Mouse (Mus musculus) heart, embryonic 11.5 days (tissue): ENCODE results near the gene Mien1. TPM values are rescaled to one million over a fixed set of nuclear protein-coding genes. Genes with fewer than 3 reads are reported as not detected.

Experiments used
- ATAC-seq: fragments of 200-750 bp; cut with Nextera tagmentation; replicated peaks from 2 replicates; pipeline ENCODE4 v1.8.0; 2017; ENCODE audit warnings: moderate library complexity; ENCODE audit not compliant: insufficient number of reproducible peaks, low FRiP score, low TSS enrichment
- H3K27ac ChIP-seq: fragments of 300-500 bp; sonication (generic); 2 replicates; pipeline ENCODE4 v1.5.1; 2014; ENCODE audit warnings: mild to moderate bottlenecking, low read depth, low read length
- H3K27me3 ChIP-seq: fragments of 300-500 bp; sonication (generic); 2 replicates; pipeline ENCODE4 v1.6.1; 2014; ENCODE audit warnings: mild to moderate bottlenecking, low read length, mixed read lengths; ENCODE audit not compliant: control insufficient read depth, insufficient read depth
- H3K36me3 ChIP-seq: fragments of 300-500 bp; sonication (generic); 2 replicates; pipeline ENCODE4 v1.6.1; 2014; ENCODE audit warnings: mild to moderate bottlenecking, low read length, moderate library complexity, mixed read lengths; ENCODE audit not compliant: control insufficient read depth, insufficient read depth
- H3K4me1 ChIP-seq: fragments of 300-500 bp; sonication (generic); 2 replicates; pipeline ENCODE4 v1.6.1; 2014; ENCODE audit warnings: low read length; ENCODE audit not compliant: control insufficient read depth, insufficient read depth
- H3K4me2 ChIP-seq: fragments of 300-500 bp; sonication (generic); 2 replicates; pipeline ENCODE4 v1.6.1; 2014; ENCODE audit warnings: mild to moderate bottlenecking, moderate library complexity
- H3K4me3 ChIP-seq: fragments of 300-500 bp; sonication (generic); 2 replicates; pipeline ENCODE4 v1.5.1; 2014; ENCODE audit warnings: low read depth, low read length
- H3K9ac ChIP-seq: fragments of 300-500 bp; sonication (generic); 2 replicates; pipeline ENCODE4 v1.6.1; 2014; ENCODE audit warnings: mild to moderate bottlenecking, low read depth, low read length, moderate library complexity
- H3K9me3 ChIP-seq: fragments of 300-500 bp; sonication (generic); replicated peaks from 2 replicates; pipeline ENCODE4 v1.6.1; 2016; ENCODE audit warnings: low read length; ENCODE audit not compliant: control insufficient read depth
- WGBS: fragments of 180-500 bp; shearing (Covaris S2); extraction: QIAGEN DNeasy Blood & Tissue Kit; methylation state at CpG from one replicate; pipeline ENCODE4 v1.1.7; 2014; ENCODE audit not compliant: insufficient replicate concordance; 5-methylcytosine and 5-hydroxymethylcytosine counted together
- polyA plus RNA-seq: library from polyadenylated mRNA; unstranded; fragments of >200 nt; fragmentation: Nextera tagmentation; extraction: Ambion mirVana; gene quantifications from 2 replicates; pipeline ENCODE4 v1.2.1, GENCODE M21; 2014

Mien1 gene
- polyA plus RNA-seq, 1 experiment from 2014 or later = 107 TPM

DNA sequence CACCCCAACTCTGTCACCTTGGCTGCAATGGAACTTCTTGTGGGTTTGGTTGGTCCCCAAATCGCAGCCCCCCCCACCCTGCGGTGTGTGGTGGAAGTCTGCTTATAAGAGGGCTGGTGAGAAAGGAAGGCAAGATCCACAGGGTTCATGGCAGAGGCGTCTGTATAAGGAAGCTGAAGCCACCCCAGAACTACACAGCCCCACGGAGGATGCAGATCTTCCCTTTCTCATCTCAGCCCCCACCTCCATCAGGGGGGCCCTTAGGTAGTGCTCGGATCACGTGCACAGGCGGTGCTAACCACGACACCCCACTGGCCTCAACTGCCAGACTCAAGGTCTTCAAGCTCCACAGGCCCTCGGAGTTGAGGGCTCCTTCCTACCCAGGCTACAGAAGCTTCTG is 25.1 kb upstream of the Mien1 start:
- no peak for ATAC-seq
- H3K4me1 ChIP-seq = no peaks in the 10 kb centered on the region
- H3K9ac ChIP-seq = no peak overlapping the region
- H3K27ac ChIP-seq = no peak overlapping the region
- H3K36me3 ChIP-seq = no peaks in the 10 kb centered on the region
- no peak overlapping the region for H3K4me3 ChIP-seq
- H3K9me3 ChIP-seq = no peaks in the 10 kb centered on the region
- H3K27me3 ChIP-seq = peaks cover 22% of the 10 kb centered on the region
- no peak overlapping the region for H3K4me2 ChIP-seq
- WGBS = 80% methylated on average over 9 of the region's 9 CpGs

DNA sequence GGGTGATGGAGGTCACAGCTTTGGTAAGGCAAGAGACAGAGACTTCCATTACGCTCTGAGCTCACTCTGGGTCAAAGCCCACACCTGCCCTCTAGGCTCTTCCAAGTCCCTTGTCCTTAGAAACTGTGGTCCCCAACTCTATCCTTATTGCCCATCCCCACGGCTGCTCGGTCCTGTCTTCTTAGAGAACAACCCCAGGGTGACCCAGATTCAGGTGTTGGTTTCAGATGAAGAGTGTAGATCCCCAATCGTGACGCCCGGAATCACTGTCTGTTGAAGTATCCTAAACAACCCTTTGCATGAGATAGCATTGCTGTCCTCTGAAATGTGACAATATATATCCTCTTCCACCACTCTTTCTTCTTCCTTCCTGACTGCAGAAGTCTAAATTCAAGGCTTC is 23.5 kb upstream of the Mien1 start:
- Histone ChIP-seq H3K4me3 (no peak overlapping the region), H3K27ac (no peak overlapping the region), H3K36me3 (no peaks in the 10 kb centered on the region), H3K4me1 (peaks cover 7% of the 10 kb centered on the region), H3K9me3 (no peaks in the 10 kb centered on the region), H3K9ac (no peak overlapping the region), H3K4me2 (no peak overlapping the region), H3K27me3 (peaks cover 33% of the 10 kb centered on the region)
- WGBS = 79% methylated on average over 6 of the region's 6 CpGs
- no peak for ATAC-seq

DNA sequence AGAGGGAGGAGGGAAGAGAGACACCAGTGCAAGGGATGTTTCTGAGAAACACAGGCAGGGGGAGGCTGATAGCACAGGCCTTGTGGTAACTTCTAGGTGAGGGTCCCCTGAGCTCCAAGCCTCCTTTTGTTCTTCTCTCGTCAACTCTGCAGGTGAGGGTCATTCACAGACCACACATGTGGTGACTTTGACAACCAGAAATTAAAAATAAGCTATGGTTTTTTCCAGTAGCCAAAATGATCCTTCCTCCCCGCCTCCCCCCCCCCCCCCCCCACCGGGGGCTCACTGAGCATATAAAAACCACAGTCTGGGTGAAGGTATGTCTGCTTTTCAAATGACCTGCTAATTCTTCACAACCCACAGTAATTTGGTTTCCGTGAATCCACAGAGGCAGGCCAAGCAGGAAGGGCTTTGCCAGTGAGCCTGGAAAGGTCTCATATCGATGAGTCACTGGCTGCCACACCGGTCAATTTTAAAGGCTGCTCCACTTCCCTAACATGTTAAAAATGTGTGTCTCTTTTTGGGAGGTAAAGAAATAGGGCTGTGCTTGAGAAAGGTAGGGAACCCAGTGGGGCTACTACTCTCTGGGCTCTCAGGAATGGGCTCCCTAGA is 22.4 kb upstream of the Mien1 start:
- H3K36me3 ChIP-seq = no peaks in the 10 kb centered on the region
- peaks cover 33% of the 10 kb centered on the region for H3K27me3 ChIP-seq
- H3K9me3 ChIP-seq = no peaks in the 10 kb centered on the region
- ATAC-seq = no peak
- no peak overlapping the region for H3K27ac ChIP-seq
- no peak overlapping the region for H3K4me2 ChIP-seq
- H3K4me3 ChIP-seq = no peak overlapping the region
- peaks cover 11% of the 10 kb centered on the region for H3K4me1 ChIP-seq
- no peak overlapping the region for H3K9ac ChIP-seq
- WGBS = 48% methylated on average over 6 of the region's 6 CpGs

DNA sequence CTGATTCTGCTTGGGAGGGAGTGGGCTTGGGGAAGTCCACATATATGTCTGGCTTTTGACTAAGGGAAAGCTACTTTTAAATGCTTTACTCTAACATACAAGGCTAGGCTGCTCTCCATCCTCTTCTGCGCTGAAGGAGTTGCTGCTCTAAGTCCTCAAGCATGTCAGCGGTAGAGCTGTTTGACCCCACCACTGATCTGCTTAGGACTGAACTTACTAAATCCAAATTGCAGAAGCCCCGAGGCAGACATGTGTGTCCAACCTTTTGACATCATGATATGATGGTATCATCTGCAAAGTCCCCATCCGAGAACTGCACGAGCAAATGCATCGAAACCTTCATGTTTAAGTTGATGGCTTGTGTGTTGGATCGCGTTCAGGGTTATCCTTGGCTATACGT is 21.1 kb upstream of the Mien1 start:
- H3K9me3 ChIP-seq = no peaks in the 10 kb centered on the region
- H3K4me1 ChIP-seq = peaks cover 11% of the 10 kb centered on the region
- H3K4me3 ChIP-seq = no peak overlapping the region
- no peak for ATAC-seq
- H3K27me3 ChIP-seq = peaks cover 33% of the 10 kb centered on the region
- H3K9ac ChIP-seq = no peak overlapping the region
- no peaks in the 10 kb centered on the region for H3K36me3 ChIP-seq
- no peak overlapping the region for H3K27ac ChIP-seq
- no peak overlapping the region for H3K4me2 ChIP-seq
- 73% methylated on average over 9 of the region's 9 CpGs for WGBS

DNA sequence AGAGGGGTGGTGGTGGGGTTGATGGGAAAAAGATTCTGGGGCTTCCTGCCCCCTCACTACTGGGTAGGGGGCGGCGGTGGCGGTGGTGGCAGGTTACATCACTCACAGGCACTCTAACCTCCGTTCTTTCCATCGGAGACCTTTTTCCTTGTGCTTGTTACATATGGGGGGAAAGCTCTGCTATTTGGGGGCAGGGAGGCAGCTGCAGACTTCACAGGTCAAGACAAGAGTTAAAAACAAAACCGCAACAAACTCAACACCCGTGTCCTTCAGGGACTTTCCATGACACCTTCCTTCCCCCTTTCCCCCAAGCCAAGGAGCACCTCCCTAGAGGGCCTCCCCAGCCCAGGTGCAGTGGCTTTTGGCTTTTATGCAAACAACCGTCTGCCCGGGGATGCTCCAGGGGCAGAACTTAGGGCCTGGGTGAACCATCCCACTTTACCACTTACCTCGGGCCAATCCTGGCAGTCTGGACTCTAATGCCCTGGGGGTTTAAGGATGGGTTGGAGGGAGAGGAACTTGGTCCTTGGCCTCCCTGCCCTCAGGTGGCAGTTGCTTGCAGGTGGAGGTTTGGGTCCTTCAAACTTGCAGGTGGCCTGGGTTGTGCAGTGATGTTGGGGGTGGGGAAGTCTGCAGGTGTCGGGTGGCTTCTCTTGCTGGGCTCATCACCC is 20.4 kb upstream of the Mien1 start:
- no peak for ATAC-seq
- 15% methylated on average over 11 of the region's 11 CpGs for WGBS
- Histone ChIP-seq H3K9me3 (no peaks in the 10 kb centered on the region), H3K4me3 (no peak overlapping the region), H3K9ac (no peak overlapping the region), H3K27ac (no peak overlapping the region), H3K27me3 (peaks cover 33% of the 10 kb centered on the region), H3K4me2 (no peak overlapping the region), H3K4me1 (peaks cover 11% of the 10 kb centered on the region), H3K36me3 (no peaks in the 10 kb centered on the region)

DNA sequence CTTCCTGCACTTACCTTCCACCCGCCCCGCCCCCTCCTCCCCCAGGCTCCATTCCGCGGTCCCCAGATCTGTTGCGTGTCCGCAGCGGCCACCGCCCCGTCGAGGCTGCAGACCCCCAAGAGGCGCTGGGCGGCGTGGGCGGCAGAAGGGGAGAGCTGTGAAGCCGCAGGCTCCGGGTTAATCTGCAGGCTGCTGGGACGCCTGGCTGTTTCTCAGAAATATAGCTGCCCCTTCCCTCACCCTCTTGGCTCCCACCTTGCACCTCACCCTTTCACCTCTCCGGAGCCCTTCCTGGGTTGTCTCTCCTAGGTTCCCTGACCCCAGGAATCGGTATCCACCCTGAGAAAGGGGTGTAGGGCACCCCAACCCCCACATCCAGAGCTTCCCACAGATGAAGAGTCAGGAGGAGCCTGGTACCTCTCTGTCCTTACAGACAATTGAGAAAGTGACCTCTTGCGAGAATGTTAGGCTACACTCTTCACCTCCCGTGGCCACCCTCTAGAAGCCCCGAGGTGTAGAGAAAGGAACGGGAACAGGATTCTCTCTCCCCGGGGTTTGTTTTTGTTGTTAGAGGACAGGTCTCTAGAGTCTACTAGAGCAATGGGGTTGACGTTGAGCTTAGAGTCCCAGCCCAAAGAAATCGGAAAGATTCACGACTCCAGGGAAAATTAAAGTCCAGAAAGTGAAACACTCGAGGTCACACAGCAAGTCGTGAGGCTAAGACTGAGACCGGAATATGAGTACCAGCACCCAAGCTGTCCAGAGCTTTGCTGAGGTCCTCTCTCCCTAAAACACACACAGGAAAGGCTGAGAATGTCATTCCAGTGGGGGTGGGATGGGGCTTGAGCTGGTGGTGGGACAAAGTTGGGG is 19.6 kb upstream of the Mien1 start:
- Histone ChIP-seq H3K4me1 (peaks cover 11% of the 10 kb centered on the region), H3K36me3 (no peaks in the 10 kb centered on the region), H3K4me3 (peak overlapping the region; percentile 64), H3K9me3 (no peaks in the 10 kb centered on the region), H3K27ac (no peak overlapping the region), H3K4me2 (peak overlapping the region; percentile 95), H3K27me3 (peaks cover 33% of the 10 kb centered on the region), H3K9ac (peak overlapping the region; percentile 71)
- ATAC-seq = no peak; the same call in 1 of the 2 replicates
- 4% methylated on average over 21 of the region's 30 CpGs for WGBS

DNA sequence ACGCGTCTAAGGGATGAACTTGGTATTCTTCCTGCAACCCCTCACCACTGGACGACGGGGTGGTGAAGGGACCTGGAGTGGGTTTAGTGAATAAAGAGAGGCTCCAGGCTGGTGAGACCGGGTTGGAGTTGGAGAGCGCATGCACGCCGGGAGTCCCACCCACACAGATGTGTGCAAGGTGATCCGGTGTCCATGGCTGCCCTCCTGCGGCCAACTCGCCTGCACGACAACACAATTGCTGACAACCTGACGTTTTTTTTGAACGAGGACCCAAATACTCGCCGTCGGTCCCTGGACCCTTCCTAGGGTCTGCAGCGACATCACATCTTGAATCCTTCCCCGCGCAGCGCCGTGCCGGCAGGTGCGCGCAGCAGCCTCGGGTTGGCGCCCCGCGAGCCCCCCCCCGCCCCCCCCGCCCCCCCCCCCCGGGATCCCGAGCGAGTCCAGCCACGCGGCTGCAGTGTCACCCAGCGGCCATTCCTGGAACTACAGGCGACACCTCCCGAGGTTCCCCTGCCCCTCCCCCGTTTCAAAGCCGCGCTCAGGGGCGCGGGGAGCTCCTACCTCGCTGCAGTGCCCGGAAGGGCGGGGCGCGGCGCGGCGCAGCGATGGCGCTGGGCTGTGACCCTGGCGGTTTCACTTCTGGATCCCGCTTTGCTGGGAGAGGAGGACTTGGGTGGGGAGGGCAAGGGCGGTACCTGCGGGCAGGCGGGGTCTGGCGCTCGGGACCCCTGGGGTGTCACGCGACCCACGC is 18.8 kb upstream of the Mien1 start:
- Histone ChIP-seq H3K9me3 (no peaks in the 10 kb centered on the region), H3K36me3 (no peaks in the 10 kb centered on the region), H3K4me2 (peak overlapping the region; percentile 95), H3K27me3 (peaks cover 36% of the 10 kb centered on the region), H3K9ac (peak overlapping the region; percentile 71), H3K4me1 (peaks cover 11% of the 10 kb centered on the region), H3K27ac (no peak overlapping the region), H3K4me3 (peak overlapping the region; percentile 64)
- ATAC-seq = peak; percentile 66
- under 1% methylated on average over 46 of the region's 64 CpGs for WGBS

DNA sequence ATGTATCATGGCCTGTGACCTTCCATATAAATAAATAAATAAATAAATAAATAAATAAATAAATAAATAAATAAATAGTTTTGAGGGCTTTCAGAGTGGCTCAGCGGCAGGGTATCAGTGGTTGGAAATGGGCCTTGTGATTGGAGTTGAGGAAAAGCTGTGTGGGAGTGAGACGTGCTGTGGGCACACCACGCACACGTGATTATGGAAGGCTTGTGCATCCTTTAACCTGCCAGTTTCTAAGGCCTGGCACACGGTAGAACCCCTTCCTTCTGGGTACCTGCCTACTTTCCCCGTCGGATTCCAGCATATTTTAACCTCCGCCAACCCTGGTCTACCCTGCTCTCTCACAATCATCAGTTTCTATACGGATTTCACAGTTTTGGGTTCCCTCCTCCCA is 18.2 kb upstream of the Mien1 start:
- Histone ChIP-seq H3K4me3 (peak overlapping the region; percentile 64), H3K9ac (peak overlapping the region; percentile 71; the same call in 1 of the 2 replicates), H3K36me3 (no peaks in the 10 kb centered on the region), H3K4me1 (peaks cover 11% of the 10 kb centered on the region), H3K27me3 (peaks cover 33% of the 10 kb centered on the region), H3K27ac (no peak overlapping the region), H3K9me3 (no peaks in the 10 kb centered on the region), H3K4me2 (peak overlapping the region; percentile 95)
- no peak for ATAC-seq
- 27% methylated on average over 9 of the region's 9 CpGs for WGBS
